Mouse (Mus musculus): ENCODE results near the gene Lrp1. TPM values are rescaled to one million over a fixed set of nuclear protein-coding genes. Genes with fewer than 3 reads are reported as not detected.

Lrp1 gene
- polyA plus RNA-seq, 1 experiment: 2.1 TPM

GRCm38 (mm10) chr10:127542084-127542483 lies 78.9 kb downstream of the Lrp1 start:
- Histone ChIP-seq H3K9me3 (ENCODE audit: control insufficient read depth, low read length) (no peaks in the 10 kb centered on the region), H3K4me1 (ENCODE audit: control insufficient read depth) (no peaks in the 10 kb centered on the region; the same call in 1 of the 2 replicates), H3K27me3 (ENCODE audit: control insufficient read depth) (peaks cover 9% of the 10 kb centered on the region), H3K36me3 (ENCODE audit: control insufficient read depth) (peaks cover 23% of the 10 kb centered on the region; the same call in 1 of the 2 replicates), H3K4me3 (replicated peaks) (no peak overlapping the region)
- TF ChIP-seq GATA1 (IDR thresholded peaks at IDR 0.05; ENCODE audit: low read length) (no peak), TAL1 (IDR thresholded peaks at IDR 0.05; ENCODE audit: low read length) (no peak)

- Histone ChIP-seq H3K27me3 (ENCODE audit: control insufficient read depth) (peaks cover 13% of the 10 kb centered on the region), H3K4me1 (ENCODE audit: control insufficient read depth) (no peaks in the 10 kb centered on the region; the same call in 1 of the 2 replicates), H3K36me3 (ENCODE audit: control insufficient read depth) (peaks cover 19% of the 10 kb centered on the region; the same call in 1 of the 2 replicates), H3K4me3 (replicated peaks) (no peak overlapping the region), H3K9me3 (ENCODE audit: control insufficient read depth, low read length) (no peaks in the 10 kb centered on the region)
- TF ChIP-seq GATA1 (IDR thresholded peaks at IDR 0.05; ENCODE audit: low read length) (no peak), TAL1 (IDR thresholded peaks at IDR 0.05; ENCODE audit: low read length) (no peak)
Measured at GRCm38 (mm10) chr10:127541510-127541909, 79.4 kb downstream of the Lrp1 start.

GRCm38 (mm10) chr10:127537854-127538583 lies 82.9 kb downstream of the Lrp1 start:
- peaks cover 48% of the 10 kb centered on the region for H3K27me3 ChIP-seq (ENCODE audit: control insufficient read depth)
- peaks cover 8% of the 10 kb centered on the region; the same call in 1 of the 2 replicates for H3K36me3 ChIP-seq (ENCODE audit: control insufficient read depth)
- H3K9me3 ChIP-seq (ENCODE audit: control insufficient read depth, low read length): peaks cover 7% of the 10 kb centered on the region; the same call in 1 of the 2 replicates
- peaks cover 8% of the 10 kb centered on the region for H3K4me1 ChIP-seq (ENCODE audit: control insufficient read depth)
- H3K4me3 ChIP-seq (replicated peaks): no peak overlapping the region
- TF ChIP-seq TAL1 (IDR thresholded peaks at IDR 0.05; ENCODE audit: low read length) (no peak), GATA1 (IDR thresholded peaks at IDR 0.05; ENCODE audit: low read length) (no peak)

GRCm38 (mm10) chr10:127536586-127537314 lies 84.2 kb downstream of the Lrp1 start:
- Histone ChIP-seq H3K4me3 (replicated peaks) (no peak overlapping the region), H3K27me3 (ENCODE audit: control insufficient read depth) (peaks cover 61% of the 10 kb centered on the region), H3K9me3 (ENCODE audit: control insufficient read depth, low read length) (peaks cover 9% of the 10 kb centered on the region; the same call in 1 of the 2 replicates), H3K36me3 (ENCODE audit: control insufficient read depth) (peaks cover 8% of the 10 kb centered on the region; the same call in 1 of the 2 replicates), H3K4me1 (ENCODE audit: control insufficient read depth) (peaks cover 8% of the 10 kb centered on the region)
- TF ChIP-seq GATA1 (IDR thresholded peaks at IDR 0.05; ENCODE audit: low read length) (no peak), TAL1 (IDR thresholded peaks at IDR 0.05; ENCODE audit: low read length) (no peak)

- Histone ChIP-seq H3K4me1 (ENCODE audit: control insufficient read depth) (peaks cover 8% of the 10 kb centered on the region), H3K9me3 (ENCODE audit: control insufficient read depth, low read length) (peaks cover 9% of the 10 kb centered on the region; the same call in 1 of the 2 replicates), H3K36me3 (ENCODE audit: control insufficient read depth) (no peaks in the 10 kb centered on the region; the same call in 1 of the 2 replicates), H3K4me3 (replicated peaks) (no peak overlapping the region), H3K27me3 (ENCODE audit: control insufficient read depth) (peaks cover 77% of the 10 kb centered on the region)
- TF ChIP-seq TAL1 (IDR thresholded peaks at IDR 0.05; ENCODE audit: low read length) (no peak), GATA1 (IDR thresholded peaks at IDR 0.05; ENCODE audit: low read length) (no peak)
Measured at GRCm38 (mm10) chr10:127534929-127535384, 86.0 kb downstream of the Lrp1 start.

- Histone ChIP-seq H3K4me1 (ENCODE audit: control insufficient read depth) (peaks cover 8% of the 10 kb centered on the region), H3K9me3 (ENCODE audit: control insufficient read depth, low read length) (peaks cover 9% of the 10 kb centered on the region; the same call in 1 of the 2 replicates), H3K36me3 (ENCODE audit: control insufficient read depth) (no peaks in the 10 kb centered on the region; the same call in 1 of the 2 replicates), H3K4me3 (replicated peaks) (no peak within 1 kb of the TSS), H3K27me3 (ENCODE audit: control insufficient read depth) (peaks cover 83% of the 10 kb centered on the region)
- no peak for TF ChIP-seq TAL1 (IDR thresholded peaks at IDR 0.05; ENCODE audit: low read length)
- TF ChIP-seq GATA1 (IDR thresholded peaks at IDR 0.05; ENCODE audit: low read length): no peak
Measured at GRCm38 (mm10) chr10:127534036-127534928, 86.7 kb downstream of the Lrp1 start, which contains the start of gene Nxph4. Gene Nxph4, minus strand, starts transcription at chr10:127534559.

- TF ChIP-seq TAL1 (IDR thresholded peaks at IDR 0.05; ENCODE audit: low read length) (no peak), GATA1 (IDR thresholded peaks at IDR 0.05; ENCODE audit: low read length) (no peak)
- peaks cover 11% of the 10 kb centered on the region for H3K4me1 ChIP-seq (ENCODE audit: control insufficient read depth)
- H3K4me3 ChIP-seq (replicated peaks): no peak overlapping the region
- H3K27me3 ChIP-seq (ENCODE audit: control insufficient read depth): peaks cover 100% of the 10 kb centered on the region
- H3K9me3 ChIP-seq (ENCODE audit: control insufficient read depth, low read length): peaks cover 12% of the 10 kb centered on the region; the same call in 1 of the 2 replicates
- H3K36me3 ChIP-seq (ENCODE audit: control insufficient read depth): no peaks in the 10 kb centered on the region
Measured at GRCm38 (mm10) chr10:127531548-127531947, 89.4 kb downstream of the Lrp1 start.

GRCm38 (mm10) chr10:127530945-127531344 lies 90.0 kb downstream of the Lrp1 start:
- Histone ChIP-seq H3K27me3 (ENCODE audit: control insufficient read depth) (peaks cover 100% of the 10 kb centered on the region), H3K4me3 (replicated peaks) (no peak overlapping the region), H3K36me3 (ENCODE audit: control insufficient read depth) (no peaks in the 10 kb centered on the region), H3K4me1 (ENCODE audit: control insufficient read depth) (peaks cover 14% of the 10 kb centered on the region), H3K9me3 (ENCODE audit: control insufficient read depth, low read length) (peaks cover 13% of the 10 kb centered on the region; the same call in 1 of the 2 replicates)
- TF ChIP-seq TAL1 (IDR thresholded peaks at IDR 0.05; ENCODE audit: low read length) (no peak), GATA1 (IDR thresholded peaks at IDR 0.05; ENCODE audit: low read length) (no peak)
